Comparison of ENCODE assay signal across 30 mouse cellular contexts in the genomic region with DNA sequence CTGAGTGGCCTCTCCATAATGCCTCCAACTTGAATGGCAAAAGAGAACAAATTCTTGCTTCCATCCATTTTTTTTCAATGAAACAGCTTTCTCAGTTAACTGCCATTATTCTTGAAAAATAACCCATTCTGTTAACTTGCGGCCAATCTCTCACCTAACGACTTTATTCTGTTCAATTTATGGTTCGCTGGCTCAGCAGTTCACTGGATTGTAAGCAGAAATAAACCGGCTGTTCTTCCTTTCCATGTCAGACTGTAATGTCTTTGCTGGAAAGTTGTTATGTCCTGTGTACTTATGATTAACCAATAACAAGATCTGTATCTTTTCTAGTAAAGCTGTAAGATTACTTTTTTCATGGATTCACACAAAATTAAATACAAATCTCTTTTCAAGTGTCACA.
"Had no signal": no experiment of that assay in that cellular context is flagged by ENCODE, and none has a peak within 500 bp of the region (broad histone marks: within the 10 kb centered on the region; RNA-seq: fewer than 3 reads in every experiment).

No protein-coding gene starts in this region.

- H3K4me1 ChIP-seq: limb, embryonic 10.5 days; limb, embryonic 12.5 days; limb, embryonic 13.5 days; limb, embryonic 15.5 days; liver, embryonic 12.5 days; liver, embryonic 13.5 days; liver, embryonic 15.5 days; lung, embryonic 15.5 days; megakaryocyte, embryonic 14.5 days; midbrain, embryonic 10.5 days; midbrain, embryonic 12.5 days; midbrain, embryonic 13.5 days; midbrain, embryonic 15.5 days; neural tube, embryonic 12.5 days; neural tube, embryonic 13.5 days had no signal

- H3K27me3 ChIP-seq: limb, embryonic 12.5 days; limb, embryonic 13.5 days; limb, embryonic 15.5 days; liver, embryonic 12.5 days; liver, embryonic 13.5 days; liver, embryonic 15.5 days; lung, embryonic 15.5 days; megakaryocyte, embryonic 14.5 days; midbrain, embryonic 12.5 days; midbrain, embryonic 13.5 days; midbrain, embryonic 15.5 days; neural tube, embryonic 12.5 days; neural tube, embryonic 13.5 days had no signal

- DNase-seq: left cerebral cortex, postnatal 4 days; liver; liver, embryonic 13.5 days; liver, postnatal 0 days; lung, adult 2 months; lung, postnatal 10 days; lung, postnatal 14 days; lung, postnatal 4 days; midbrain, embryonic 14.5 days had no signal

- H3K36me3 ChIP-seq: limb, embryonic 10.5 days; limb, embryonic 12.5 days; limb, embryonic 13.5 days; limb, embryonic 15.5 days; liver, embryonic 12.5 days; liver, embryonic 13.5 days; liver, embryonic 15.5 days; lung, embryonic 15.5 days; midbrain, embryonic 10.5 days; midbrain, embryonic 12.5 days; midbrain, embryonic 13.5 days; midbrain, embryonic 15.5 days; neural tube, embryonic 12.5 days; neural tube, embryonic 13.5 days had no signal

- H3K9me3 ChIP-seq: limb, embryonic 10.5 days; limb, embryonic 12.5 days; limb, embryonic 13.5 days; limb, embryonic 15.5 days; liver, embryonic 13.5 days; liver, embryonic 15.5 days; lung, embryonic 15.5 days; megakaryocyte, embryonic 14.5 days; midbrain, embryonic 10.5 days; midbrain, embryonic 12.5 days; midbrain, embryonic 13.5 days; midbrain, embryonic 15.5 days; neural tube, embryonic 12.5 days; neural tube, embryonic 13.5 days had no signal

- H3K9ac ChIP-seq: limb, embryonic 12.5 days; limb, embryonic 13.5 days; limb, embryonic 15.5 days; liver, embryonic 12.5 days; liver, embryonic 13.5 days; liver, embryonic 14.5 days; liver, embryonic 15.5 days; liver, postnatal 0 days; lung, embryonic 15.5 days; midbrain, embryonic 12.5 days; midbrain, embryonic 13.5 days; midbrain, embryonic 15.5 days; neural tube, embryonic 12.5 days; neural tube, embryonic 13.5 days had no signal

- ATAC-seq: liver, embryonic 12.5 days; liver, postnatal 0 days; midbrain, embryonic 13.5 days; midbrain, embryonic 15.5 days; midbrain, embryonic 16.5 days had no signal

- H3K4me2 ChIP-seq: limb, embryonic 12.5 days; limb, embryonic 13.5 days; limb, embryonic 15.5 days; liver, embryonic 11.5 days; liver, embryonic 12.5 days; liver, embryonic 13.5 days; liver, embryonic 15.5 days; lung, embryonic 15.5 days; midbrain, embryonic 11.5 days; midbrain, embryonic 12.5 days; midbrain, embryonic 13.5 days; midbrain, embryonic 15.5 days; neural tube, embryonic 12.5 days; neural tube, embryonic 13.5 days had no signal

- H3K4me3 ChIP-seq: left cerebral cortex, adult 2 months; limb, embryonic 10.5 days; limb, embryonic 12.5 days; limb, embryonic 13.5 days; limb, embryonic 15.5 days; liver, embryonic 12.5 days; liver, embryonic 13.5 days; liver, embryonic 15.5 days; lung, embryonic 15.5 days; megakaryocyte, embryonic 14.5 days; midbrain, embryonic 10.5 days; midbrain, embryonic 12.5 days; midbrain, embryonic 13.5 days; midbrain, embryonic 15.5 days; myocyte; neural tube, embryonic 12.5 days; neural tube, embryonic 13.5 days had no signal

- H3K27ac ChIP-seq: left cerebral cortex, adult 2 months; limb, embryonic 10.5 days; limb, embryonic 12.5 days; limb, embryonic 13.5 days; limb, embryonic 15.5 days; liver, embryonic 12.5 days; liver, embryonic 13.5 days; liver, embryonic 14.5 days; liver, embryonic 15.5 days; lung, embryonic 15.5 days; macrophage; midbrain, embryonic 10.5 days; midbrain, embryonic 12.5 days; midbrain, embryonic 13.5 days; midbrain, embryonic 15.5 days; neural tube, embryonic 12.5 days; neural tube, embryonic 13.5 days had no signal
